Mouse (Mus musculus): ENCODE measurements around the gene Dlg2. TPM values are rescaled to one million over a fixed set of nuclear protein-coding genes. Genes with fewer than 3 reads are reported as not detected.

Gene Dlg2
- polyA plus RNA-seq, 1 experiment = not detected

DNA sequence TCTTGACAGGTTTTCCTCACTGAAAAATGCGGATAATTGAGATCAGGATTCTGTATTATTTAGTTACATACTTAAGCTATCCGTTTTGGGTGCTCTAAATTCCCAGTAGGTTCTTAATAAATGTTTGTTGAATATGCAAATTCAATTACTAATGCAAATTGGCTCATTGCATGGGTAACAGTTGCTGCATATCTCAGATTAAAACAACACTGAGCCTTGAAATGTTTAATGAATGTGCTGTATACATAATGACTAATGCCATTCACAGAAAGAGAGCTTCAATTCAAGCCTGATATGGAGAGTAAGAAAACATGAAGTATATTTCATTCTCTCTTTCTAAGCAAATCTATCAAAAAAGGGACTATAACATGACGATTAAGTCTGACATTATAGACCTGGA lies 1039.8 kb downstream of the Dlg2 start:
- Histone ChIP-seq H3K4me1 (ENCODE audit: control insufficient read depth, insufficient read depth, low read length) (no peaks in the 10 kb centered on the region), H3K27ac (ENCODE audit: insufficient read depth, low read depth, low read length) (no peak overlapping the region), H3K4me3 (ENCODE audit: insufficient read depth, low read length) (no peak overlapping the region)
- no peak for TF ChIP-seq CTCF (IDR thresholded peaks at IDR 0.05; ENCODE audit: low read depth, low read length)

DNA sequence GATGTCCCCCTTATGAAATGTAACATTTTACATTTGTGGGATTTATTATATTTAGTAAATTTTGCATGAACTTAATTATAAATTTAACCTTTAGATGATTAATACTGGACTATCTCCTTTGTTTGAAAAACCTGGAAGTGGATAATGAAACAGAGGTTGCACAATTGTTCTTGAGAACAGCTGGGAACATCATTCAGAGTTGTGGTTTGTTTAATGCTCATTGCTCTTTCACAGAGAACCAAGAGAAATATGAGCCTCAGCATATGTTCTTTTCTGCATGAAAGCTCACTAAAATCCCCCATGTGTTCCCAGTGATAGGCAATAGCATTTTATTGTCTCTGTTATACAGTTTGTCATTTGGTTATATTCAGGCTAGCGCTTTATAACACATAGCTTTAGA lies 1049.4 kb downstream of the Dlg2 start:
- TF ChIP-seq POLR2A (IDR thresholded peaks at IDR 0.05; ENCODE audit: borderline replicate concordance, low read depth, low read length) = no peak
- no peak for TF ChIP-seq CTCF (IDR thresholded peaks at IDR 0.05; ENCODE audit: low read depth, low read length)
- Histone ChIP-seq H3K27ac (ENCODE audit: insufficient read depth, low read depth, low read length) (no peak overlapping the region), H3K4me3 (ENCODE audit: insufficient read depth, low read length) (no peak overlapping the region), H3K4me1 (ENCODE audit: control insufficient read depth, insufficient read depth, low read length) (no peaks in the 10 kb centered on the region)

DNA sequence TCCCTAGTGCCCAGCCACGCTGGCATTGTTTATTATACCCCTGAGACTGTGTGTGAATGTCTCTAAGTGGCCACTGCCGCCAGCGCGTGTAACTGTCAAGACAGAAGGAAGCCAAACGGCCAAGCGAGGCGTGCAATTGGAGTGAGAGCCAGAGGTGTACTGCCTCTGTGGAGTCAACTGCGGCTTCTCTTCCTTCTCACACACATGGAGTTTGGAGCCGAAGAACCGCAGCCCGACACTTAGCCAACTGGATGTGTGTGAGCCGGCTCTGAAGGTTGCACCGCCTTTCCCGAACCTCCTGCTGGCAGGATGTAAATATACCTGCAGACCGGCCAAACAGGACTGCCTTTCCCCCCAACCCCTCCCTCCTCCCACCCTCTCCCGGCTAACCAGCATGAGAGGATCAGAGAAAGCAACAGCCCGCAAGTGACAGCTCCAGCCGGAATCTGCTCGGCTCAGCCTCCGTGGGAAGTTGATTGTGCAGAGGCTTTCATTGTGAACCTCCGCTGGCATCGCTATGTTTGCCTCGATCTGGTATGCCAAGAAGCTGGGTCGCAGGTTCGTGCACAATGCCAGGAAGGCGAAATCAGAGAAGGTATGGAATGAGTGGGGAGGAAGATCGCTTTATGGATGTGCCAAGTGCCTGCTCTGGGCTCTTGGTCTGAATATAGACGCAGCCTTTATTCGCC lies 1066.3 kb downstream of the Dlg2 start:
- Histone ChIP-seq H3K27ac (ENCODE audit: insufficient read depth, low read depth, low read length) (no peak overlapping the region), H3K4me3 (ENCODE audit: insufficient read depth, low read length) (no peak overlapping the region), H3K4me1 (ENCODE audit: control insufficient read depth, insufficient read depth, low read length) (no peaks in the 10 kb centered on the region)
- TF ChIP-seq CTCF (IDR thresholded peaks at IDR 0.05; ENCODE audit: low read depth, low read length) (no peak), POLR2A (IDR thresholded peaks at IDR 0.05; ENCODE audit: borderline replicate concordance, low read depth, low read length) (no peak)

DNA sequence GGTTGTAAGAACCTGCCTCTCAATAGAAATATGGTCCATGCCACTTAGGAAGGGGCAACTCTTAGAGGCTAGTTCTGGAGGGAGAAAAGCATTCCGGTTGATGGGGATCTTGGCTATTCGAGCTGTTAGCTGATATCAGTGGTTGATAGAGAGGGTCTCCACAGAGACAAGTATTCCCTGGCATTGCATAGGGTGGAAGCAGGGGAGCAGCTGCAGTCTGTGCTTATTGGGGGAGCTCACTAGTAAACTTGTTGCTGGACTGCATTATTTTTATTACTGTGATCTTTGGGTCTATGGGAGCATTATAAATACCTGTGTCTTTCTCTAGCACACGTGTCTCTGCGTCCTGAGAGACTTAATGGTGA lies 1066.8 kb downstream of the Dlg2 start:
- TF ChIP-seq CTCF (IDR thresholded peaks at IDR 0.05; ENCODE audit: low read depth, low read length) = no peak
- TF ChIP-seq POLR2A (IDR thresholded peaks at IDR 0.05; ENCODE audit: borderline replicate concordance, low read depth, low read length) = no peak
- Histone ChIP-seq H3K4me3 (ENCODE audit: insufficient read depth, low read length) (no peak overlapping the region), H3K27ac (ENCODE audit: insufficient read depth, low read depth, low read length) (no peak overlapping the region), H3K4me1 (ENCODE audit: control insufficient read depth, insufficient read depth, low read length) (no peaks in the 10 kb centered on the region)

DNA sequence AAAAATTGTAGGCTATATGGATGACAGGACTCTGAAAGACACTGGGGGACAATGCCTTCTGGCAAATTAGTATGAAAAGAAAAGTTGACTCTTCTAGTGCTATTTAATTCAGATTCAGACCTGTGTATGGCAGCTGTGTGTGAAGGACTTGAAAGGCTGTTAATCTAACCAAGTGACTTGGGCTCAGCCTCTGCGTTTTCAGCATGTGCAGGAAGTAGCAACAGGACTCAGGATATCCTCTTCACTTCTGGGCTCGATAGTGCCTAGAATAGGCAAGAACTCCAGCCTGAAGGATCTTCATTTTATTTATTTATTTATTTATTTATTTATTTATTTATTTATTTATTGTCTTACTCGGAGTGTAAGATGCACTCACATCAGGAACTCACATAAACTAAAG lies 1068.1 kb downstream of the Dlg2 start:
- H3K27ac ChIP-seq (ENCODE audit: insufficient read depth, low read depth, low read length) = no peak overlapping the region
- no peak for TF ChIP-seq CTCF (IDR thresholded peaks at IDR 0.05; ENCODE audit: low read depth, low read length)
- TF ChIP-seq POLR2A (IDR thresholded peaks at IDR 0.05; ENCODE audit: borderline replicate concordance, low read depth, low read length) = no peak
- no peaks in the 10 kb centered on the region for H3K4me1 ChIP-seq (ENCODE audit: control insufficient read depth, insufficient read depth, low read length)
- H3K4me3 ChIP-seq (ENCODE audit: insufficient read depth, low read length) = no peak overlapping the region

DNA sequence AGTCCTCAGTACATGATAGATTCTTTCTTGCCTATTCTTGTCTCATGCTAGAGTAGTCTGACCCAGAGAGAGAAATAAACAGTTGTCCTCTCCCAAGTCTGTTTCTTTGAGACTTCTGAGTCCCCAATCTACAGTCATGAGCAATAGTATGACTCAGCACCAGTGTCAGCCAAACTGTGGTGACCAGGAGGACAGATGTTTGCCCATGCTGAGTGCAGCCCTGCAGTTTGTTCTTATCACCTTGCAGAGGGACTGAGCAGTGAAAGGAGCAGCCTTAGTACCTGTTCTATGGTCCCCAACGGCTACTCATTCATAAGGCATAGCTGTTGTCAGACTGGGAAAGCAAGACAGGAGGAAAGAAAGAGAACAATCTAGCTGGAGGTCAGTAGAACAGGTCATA lies 1072.3 kb downstream of the Dlg2 start:
- TF ChIP-seq CTCF (IDR thresholded peaks at IDR 0.05; ENCODE audit: low read depth, low read length) (no peak), POLR2A (IDR thresholded peaks at IDR 0.05; ENCODE audit: borderline replicate concordance, low read depth, low read length) (no peak)
- Histone ChIP-seq H3K4me3 (ENCODE audit: insufficient read depth, low read length) (no peak overlapping the region), H3K4me1 (ENCODE audit: control insufficient read depth, insufficient read depth, low read length) (no peaks in the 10 kb centered on the region)

DNA sequence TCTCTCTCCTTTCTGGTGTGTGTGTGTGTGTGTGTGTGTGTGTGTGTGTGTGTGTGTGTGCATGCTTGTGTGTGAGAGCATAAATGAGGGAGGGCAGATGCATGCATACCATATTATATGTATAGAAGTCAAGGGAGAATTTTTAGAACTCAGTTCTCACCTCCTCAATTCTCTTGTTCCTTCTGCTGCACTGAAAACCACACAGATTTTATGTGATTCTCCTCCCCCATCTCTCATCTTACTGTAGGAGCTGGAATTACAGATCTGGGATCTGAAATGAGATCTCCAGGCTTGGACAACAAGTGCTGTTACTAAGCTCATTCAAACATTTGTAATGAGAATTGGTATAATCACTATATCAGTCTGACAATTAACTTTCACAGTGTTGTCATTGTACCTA lies 1081.1 kb downstream of the Dlg2 start:
- no peak overlapping the region for H3K27ac ChIP-seq (ENCODE audit: insufficient read depth, low read depth, low read length)
- no peaks in the 10 kb centered on the region for H3K4me1 ChIP-seq (ENCODE audit: control insufficient read depth, insufficient read depth, low read length)
- TF ChIP-seq POLR2A (IDR thresholded peaks at IDR 0.05; ENCODE audit: borderline replicate concordance, low read depth, low read length) = no peak
- TF ChIP-seq CTCF (IDR thresholded peaks at IDR 0.05; ENCODE audit: low read depth, low read length) = no peak
- H3K4me3 ChIP-seq (ENCODE audit: insufficient read depth, low read length) = no peak overlapping the region

More for the DNA sequence above, 1072.3 kb downstream of the Dlg2 start:
- no peak overlapping the region for H3K27ac ChIP-seq (ENCODE audit: insufficient read depth, low read depth, low read length)

DNA sequence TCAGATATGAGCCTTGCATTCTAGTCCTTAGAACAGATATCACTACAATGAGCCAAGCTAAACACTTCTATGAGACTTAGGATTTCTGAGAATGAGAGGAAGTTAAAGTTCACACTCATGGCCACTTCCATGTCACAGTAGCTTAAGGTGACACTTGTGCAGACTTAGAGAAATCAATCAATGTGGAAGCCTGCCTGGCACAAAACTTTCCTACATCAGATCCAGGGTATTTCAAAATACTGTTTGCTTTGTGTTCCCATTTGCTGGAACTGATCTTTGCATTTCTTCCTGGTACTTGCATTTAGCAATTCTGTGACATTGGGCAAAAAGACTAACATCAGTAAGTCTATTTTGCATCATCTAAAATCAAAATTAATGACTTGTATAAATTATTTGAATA lies 1091.0 kb downstream of the Dlg2 start:
- Histone ChIP-seq H3K4me3 (ENCODE audit: insufficient read depth, low read length) (no peak overlapping the region), H3K4me1 (ENCODE audit: control insufficient read depth, insufficient read depth, low read length) (no peaks in the 10 kb centered on the region), H3K27ac (ENCODE audit: insufficient read depth, low read depth, low read length) (no peak overlapping the region)
- TF ChIP-seq POLR2A (IDR thresholded peaks at IDR 0.05; ENCODE audit: borderline replicate concordance, low read depth, low read length) (no peak), CTCF (IDR thresholded peaks at IDR 0.05; ENCODE audit: low read depth, low read length) (no peak)

DNA sequence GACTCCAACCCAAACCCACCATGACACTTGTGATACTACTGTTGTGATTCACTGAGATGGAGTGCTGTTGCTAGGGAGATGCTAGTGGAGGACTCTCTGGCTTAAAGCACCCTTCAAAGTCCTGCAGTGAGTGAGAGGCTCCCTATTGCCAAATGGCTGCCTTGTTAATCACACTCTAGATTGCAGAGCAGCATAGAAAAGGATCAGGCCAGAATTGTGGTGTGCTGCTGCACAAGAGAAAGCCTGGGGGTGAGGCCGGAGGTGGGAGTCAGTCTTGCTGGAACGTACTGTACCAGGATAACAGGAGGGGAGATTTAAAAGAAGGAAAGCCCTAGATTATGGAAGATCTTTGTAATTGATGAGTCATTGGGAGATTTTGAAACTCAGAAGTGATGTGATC lies 1094.5 kb downstream of the Dlg2 start:
- H3K4me1 ChIP-seq (ENCODE audit: control insufficient read depth, insufficient read depth, low read length) = no peaks in the 10 kb centered on the region
- no peak overlapping the region for H3K27ac ChIP-seq (ENCODE audit: insufficient read depth, low read depth, low read length)
- no peak overlapping the region for H3K4me3 ChIP-seq (ENCODE audit: insufficient read depth, low read length)
- TF ChIP-seq CTCF (IDR thresholded peaks at IDR 0.05; ENCODE audit: low read depth, low read length) = no peak
- TF ChIP-seq POLR2A (IDR thresholded peaks at IDR 0.05; ENCODE audit: borderline replicate concordance, low read depth, low read length) = no peak

DNA sequence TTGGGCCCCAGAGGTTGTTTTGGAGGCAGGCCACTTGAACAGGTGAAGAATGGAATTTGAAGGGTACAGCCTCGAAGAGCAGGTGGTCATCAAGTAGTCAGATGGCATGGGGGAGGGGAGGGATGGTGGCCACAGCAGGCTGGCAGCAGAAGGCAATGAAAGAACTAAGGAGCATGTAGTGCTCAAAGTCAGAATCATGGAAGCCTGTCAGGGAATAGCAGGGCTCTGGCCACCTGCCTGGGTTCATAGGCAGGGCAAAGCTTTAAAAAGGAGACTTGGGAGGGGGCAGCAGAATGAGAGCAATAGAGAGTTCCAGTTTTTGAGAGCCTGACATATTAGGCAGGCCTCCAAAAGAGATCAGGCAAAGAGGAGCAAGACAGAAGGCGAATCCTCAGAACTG lies 1096.2 kb downstream of the Dlg2 start:
- Histone ChIP-seq H3K4me3 (ENCODE audit: insufficient read depth, low read length) (no peak overlapping the region), H3K4me1 (ENCODE audit: control insufficient read depth, insufficient read depth, low read length) (no peaks in the 10 kb centered on the region), H3K27ac (ENCODE audit: insufficient read depth, low read depth, low read length) (no peak overlapping the region)
- TF ChIP-seq CTCF (IDR thresholded peaks at IDR 0.05; ENCODE audit: low read depth, low read length) (no peak), POLR2A (IDR thresholded peaks at IDR 0.05; ENCODE audit: borderline replicate concordance, low read depth, low read length) (no peak)

DNA sequence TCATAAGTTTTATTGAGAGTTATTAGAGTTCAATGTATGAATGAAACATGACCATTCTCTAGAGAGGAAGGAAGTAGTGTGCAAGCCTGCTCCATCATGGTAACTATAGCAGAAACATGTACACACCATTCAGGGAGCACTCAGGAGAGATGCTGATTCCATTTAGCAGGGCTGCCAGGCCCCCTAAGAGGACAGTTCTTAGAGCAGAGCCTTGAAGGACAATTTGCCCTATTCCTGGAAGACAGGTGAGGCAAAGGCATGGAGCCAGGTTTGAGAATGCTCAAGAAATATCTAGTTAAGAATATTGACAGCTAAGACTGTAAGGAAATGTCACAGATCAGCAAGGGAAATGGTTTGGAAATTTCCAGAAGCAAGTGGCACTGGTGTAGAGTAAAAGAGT lies 1096.8 kb downstream of the Dlg2 start:
- TF ChIP-seq CTCF (IDR thresholded peaks at IDR 0.05; ENCODE audit: low read depth, low read length) (no peak), POLR2A (IDR thresholded peaks at IDR 0.05; ENCODE audit: borderline replicate concordance, low read depth, low read length) (no peak)
- Histone ChIP-seq H3K4me1 (ENCODE audit: control insufficient read depth, insufficient read depth, low read length) (no peaks in the 10 kb centered on the region), H3K27ac (ENCODE audit: insufficient read depth, low read depth, low read length) (no peak overlapping the region), H3K4me3 (ENCODE audit: insufficient read depth, low read length) (no peak overlapping the region)

Data from bone marrow macrophage, adult 2 months (primary cell).